Mouse (Mus musculus): ENCODE measurements around the gene Trim33. TPM values are rescaled to one million over a fixed set of nuclear protein-coding genes. Genes with fewer than 3 reads are reported as not detected.
A peak's percentile ranks its signal among the peaks of the same experiment; 100 is the strongest.

The Trim33 gene
- polyA plus RNA-seq, 1 experiment from 2014 or later, result 7.6 TPM

GRCm38 (mm10) chr3:103280875-103281274 is 1.8 kb downstream of the Trim33 start:
- no peaks in the 10 kb centered on the region for H3K9me3 ChIP-seq (replicated peaks)
- H3K27ac ChIP-seq, result peak overlapping the region; percentile 89
- ATAC-seq (ENCODE audit: low read depth) (no peak), DNase-seq (no peak)
- H3K27me3 ChIP-seq, result no peaks in the 10 kb centered on the region
- H3K4me1 ChIP-seq (replicated peaks), result peaks cover 33% of the 10 kb centered on the region
- H3K4me2 ChIP-seq, result peak overlapping the region; percentile 91
- peak overlapping the region; percentile 100 for H3K4me3 ChIP-seq (replicated peaks)
- H3K36me3 ChIP-seq, result peaks cover 10% of the 10 kb centered on the region
- 30% methylated on average over 5 of the region's 5 CpGs for WGBS (ENCODE audit: insufficient replicate concordance)
- peak overlapping the region; percentile 99 for H3K9ac ChIP-seq

GRCm38 (mm10) chr3:103288761-103289160 is 9.7 kb downstream of the Trim33 start:
- DNase-seq (no peak), ATAC-seq (ENCODE audit: low read depth) (no peak)
- Histone ChIP-seq H3K27me3 (no peaks in the 10 kb centered on the region), H3K4me1 (replicated peaks) (peaks cover 4% of the 10 kb centered on the region; the same call in 1 of the 2 replicates), H3K27ac (no peak overlapping the region), H3K9me3 (replicated peaks) (no peaks in the 10 kb centered on the region), H3K4me2 (no peak overlapping the region), H3K4me3 (replicated peaks) (no peak overlapping the region), H3K36me3 (no peaks in the 10 kb centered on the region), H3K9ac (no peak overlapping the region)
- 81% methylated on average over 4 of the region's 4 CpGs for WGBS (ENCODE audit: insufficient replicate concordance)

GRCm38 (mm10) chr3:103291087-103291486 is 12.0 kb downstream of the Trim33 start:
- 77% methylated on average over 2 of the region's 2 CpGs for WGBS (ENCODE audit: insufficient replicate concordance)
- no peaks in the 10 kb centered on the region for H3K36me3 ChIP-seq
- no peak overlapping the region for H3K4me3 ChIP-seq (replicated peaks)
- H3K4me2 ChIP-seq, result no peak overlapping the region
- no peaks in the 10 kb centered on the region for H3K9me3 ChIP-seq (replicated peaks)
- no peak overlapping the region for H3K27ac ChIP-seq
- ATAC-seq (ENCODE audit: low read depth), result no peak
- DNase-seq, result no peak
- H3K4me1 ChIP-seq (replicated peaks), result no peaks in the 10 kb centered on the region
- no peak overlapping the region for H3K9ac ChIP-seq
- no peaks in the 10 kb centered on the region for H3K27me3 ChIP-seq

GRCm38 (mm10) chr3:103305411-103305982 is 26.4 kb downstream of the Trim33 start:
- no peak overlapping the region for H3K4me2 ChIP-seq
- DNase-seq, result no peak
- no peaks in the 10 kb centered on the region for H3K9me3 ChIP-seq (replicated peaks)
- no peak overlapping the region for H3K27ac ChIP-seq
- peaks cover 13% of the 10 kb centered on the region for H3K4me1 ChIP-seq (replicated peaks)
- no peaks in the 10 kb centered on the region for H3K27me3 ChIP-seq
- H3K4me3 ChIP-seq (replicated peaks), result no peak overlapping the region
- WGBS (ENCODE audit: insufficient replicate concordance), result 39% methylated on average over 6 of the region's 6 CpGs
- no peak for ATAC-seq (ENCODE audit: low read depth)
- H3K9ac ChIP-seq, result no peak overlapping the region
- H3K36me3 ChIP-seq, result no peaks in the 10 kb centered on the region

GRCm38 (mm10) chr3:103309252-103309651 is 30.2 kb downstream of the Trim33 start:
- Histone ChIP-seq H3K27ac (no peak overlapping the region), H3K4me3 (replicated peaks) (no peak overlapping the region), H3K36me3 (0 out of 2 replicates have a peak, but pooled peaks cover 12% of the 10 kb centered on the region), H3K4me1 (replicated peaks) (peaks cover 10% of the 10 kb centered on the region; the same call in 1 of the 2 replicates), H3K4me2 (no peak overlapping the region), H3K27me3 (no peaks in the 10 kb centered on the region), H3K9me3 (replicated peaks) (no peaks in the 10 kb centered on the region), H3K9ac (no peak overlapping the region)
- DNase-seq (no peak), ATAC-seq (ENCODE audit: low read depth) (no peak)
- WGBS (ENCODE audit: insufficient replicate concordance), result 85% methylated on average over 5 of the region's 5 CpGs

- peaks cover 10% of the 10 kb centered on the region; the same call in 1 of the 2 replicates for H3K4me1 ChIP-seq (replicated peaks)
- no peak overlapping the region for H3K9ac ChIP-seq
- no peak for ATAC-seq (ENCODE audit: low read depth)
- 0 out of 2 replicates have a peak, but pooled peaks cover 16% of the 10 kb centered on the region for H3K36me3 ChIP-seq
- H3K4me3 ChIP-seq (replicated peaks), result no peak overlapping the region
- H3K9me3 ChIP-seq (replicated peaks), result no peaks in the 10 kb centered on the region
- no peaks in the 10 kb centered on the region for H3K27me3 ChIP-seq
- no peak for DNase-seq
- 64% methylated on average over 1 of the region's 1 CpGs for WGBS (ENCODE audit: insufficient replicate concordance)
- no peak overlapping the region for H3K4me2 ChIP-seq
- H3K27ac ChIP-seq, result no peak overlapping the region
These were observed 30.7 kb downstream of the Trim33 start for GRCm38 (mm10) chr3:103309750-103310149.

- no peaks in the 10 kb centered on the region for H3K27me3 ChIP-seq
- H3K4me3 ChIP-seq (replicated peaks), result no peak overlapping the region
- ATAC-seq (ENCODE audit: low read depth) (no peak), DNase-seq (no peak)
- H3K4me2 ChIP-seq, result no peak overlapping the region
- 0 out of 2 replicates have a peak, but pooled peaks cover 16% of the 10 kb centered on the region for H3K36me3 ChIP-seq
- H3K27ac ChIP-seq, result no peak overlapping the region
- H3K9ac ChIP-seq, result no peak overlapping the region
- no peaks in the 10 kb centered on the region for H3K9me3 ChIP-seq (replicated peaks)
- H3K4me1 ChIP-seq (replicated peaks), result no peaks in the 10 kb centered on the region
These were observed 35.2 kb downstream of the Trim33 start for GRCm38 (mm10) chr3:103314291-103314690.

- Histone ChIP-seq H3K4me3 (replicated peaks) (no peak overlapping the region), H3K36me3 (peaks cover 37% of the 10 kb centered on the region), H3K4me2 (no peak overlapping the region), H3K9ac (no peak overlapping the region), H3K27me3 (no peaks in the 10 kb centered on the region), H3K27ac (no peak overlapping the region), H3K4me1 (replicated peaks) (no peaks in the 10 kb centered on the region), H3K9me3 (replicated peaks) (no peaks in the 10 kb centered on the region)
- 52% methylated on average over 1 of the region's 1 CpGs for WGBS (ENCODE audit: insufficient replicate concordance)
- no peak for ATAC-seq (ENCODE audit: low read depth)
- no peak for DNase-seq
These were observed 56.3 kb downstream of the Trim33 start for GRCm38 (mm10) chr3:103335371-103335770.

- H3K4me1 ChIP-seq (replicated peaks), result no peaks in the 10 kb centered on the region
- no peak for ATAC-seq (ENCODE audit: low read depth)
- DNase-seq, result no peak
- H3K4me3 ChIP-seq (replicated peaks), result no peak overlapping the region
- WGBS (ENCODE audit: insufficient replicate concordance), result 82% methylated on average over 2 of the region's 2 CpGs
- no peaks in the 10 kb centered on the region for H3K9me3 ChIP-seq (replicated peaks)
- H3K27ac ChIP-seq, result no peak overlapping the region
- H3K27me3 ChIP-seq, result no peaks in the 10 kb centered on the region
- H3K9ac ChIP-seq, result no peak overlapping the region
- peaks cover 49% of the 10 kb centered on the region for H3K36me3 ChIP-seq
- no peak overlapping the region for H3K4me2 ChIP-seq
These were observed 67.6 kb downstream of the Trim33 start for GRCm38 (mm10) chr3:103346658-103347057.

GRCm38 (mm10) chr3:103353518-103353917 is 74.4 kb downstream of the Trim33 start:
- ATAC-seq (ENCODE audit: low read depth), result peak; percentile 89
- peak; percentile 15 for DNase-seq
- WGBS (ENCODE audit: insufficient replicate concordance), result 28% methylated on average over 5 of the region's 5 CpGs

GRCm38 (mm10) chr3:103354041-103354440 is 74.9 kb downstream of the Trim33 start:
- Histone ChIP-seq H3K36me3 (peaks cover 31% of the 10 kb centered on the region), H3K27ac (no peak overlapping the region), H3K4me3 (replicated peaks) (no peak overlapping the region), H3K4me1 (replicated peaks) (peaks cover 16% of the 10 kb centered on the region), H3K4me2 (no peak overlapping the region), H3K9ac (no peak overlapping the region), H3K9me3 (replicated peaks) (no peaks in the 10 kb centered on the region), H3K27me3 (no peaks in the 10 kb centered on the region)
- 19% methylated on average over 2 of the region's 2 CpGs for WGBS (ENCODE audit: insufficient replicate concordance)
- DNase-seq (no peak), ATAC-seq (ENCODE audit: low read depth) (peak; percentile 73; the same call in 1 of the 2 replicates)

More at GRCm38 (mm10) chr3:103353518-103353917, 74.4 kb downstream of the Trim33 start:
- Histone ChIP-seq H3K9me3 (replicated peaks) (no peaks in the 10 kb centered on the region), H3K4me1 (replicated peaks) (peaks cover 16% of the 10 kb centered on the region), H3K4me3 (replicated peaks) (no peak overlapping the region), H3K27me3 (no peaks in the 10 kb centered on the region), H3K36me3 (peaks cover 34% of the 10 kb centered on the region), H3K4me2 (no peak overlapping the region), H3K9ac (no peak overlapping the region), H3K27ac (no peak overlapping the region)

GRCm38 (mm10) chr3:103361150-103361549 is 82.1 kb downstream of the Trim33 start:
- H3K9ac ChIP-seq, result no peak overlapping the region
- no peak for ATAC-seq (ENCODE audit: low read depth)
- no peak overlapping the region for H3K27ac ChIP-seq
- peaks cover 5% of the 10 kb centered on the region; the same call in 1 of the 2 replicates for H3K36me3 ChIP-seq
- no peaks in the 10 kb centered on the region for H3K9me3 ChIP-seq (replicated peaks)
- WGBS (ENCODE audit: insufficient replicate concordance), result 80% methylated on average over 7 of the region's 7 CpGs
- DNase-seq, result no peak
- H3K4me1 ChIP-seq (replicated peaks), result peaks cover 8% of the 10 kb centered on the region
- H3K4me2 ChIP-seq, result no peak overlapping the region
- no peak overlapping the region for H3K4me3 ChIP-seq (replicated peaks)
- H3K27me3 ChIP-seq, result no peaks in the 10 kb centered on the region

Measured in liver, embryonic 13.5 days (tissue).